Mouse (Mus musculus): Measurements from ENCODE around the gene Pde4b.

The Pde4b gene

GRCm38 (mm10) chr4:102574666-102575254 is 487.4 kb downstream of the Pde4b start:
- no peak for DNase-seq (ENCODE audit: low spot score)

GRCm38 (mm10) chr4:102576109-102576508 is 488.8 kb downstream of the Pde4b start:
- DNase-seq (ENCODE audit: low spot score): no peak

GRCm38 (mm10) chr4:102577636-102578035 is 490.3 kb downstream of the Pde4b start:
- DNase-seq (ENCODE audit: low spot score): no peak

DNA sequence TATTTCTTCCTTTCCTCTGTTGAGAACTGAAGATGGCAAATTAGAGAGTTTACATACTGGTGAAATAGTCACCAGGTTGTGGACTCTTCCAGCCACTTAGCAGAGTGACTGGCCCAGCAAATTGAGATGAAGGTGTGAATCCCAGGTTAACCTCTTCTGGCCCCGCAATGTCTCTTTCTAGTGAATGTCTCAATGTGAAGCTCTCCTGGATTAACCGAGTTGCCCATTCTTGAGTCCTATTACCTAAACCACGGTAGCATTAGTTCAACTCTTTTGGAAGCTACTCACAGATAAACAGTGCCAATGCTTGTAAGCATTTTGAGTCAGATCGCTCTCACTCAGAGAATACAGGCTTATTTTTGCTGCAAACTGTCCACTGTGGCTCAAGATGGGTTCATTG is 491.7 kb downstream of the Pde4b start:
- DNase-seq (ENCODE audit: low spot score): no peak

- DNase-seq (ENCODE audit: low spot score): no peak
Observed at GRCm38 (mm10) chr4:102579746-102580145, 492.4 kb downstream of the Pde4b start.

DNA sequence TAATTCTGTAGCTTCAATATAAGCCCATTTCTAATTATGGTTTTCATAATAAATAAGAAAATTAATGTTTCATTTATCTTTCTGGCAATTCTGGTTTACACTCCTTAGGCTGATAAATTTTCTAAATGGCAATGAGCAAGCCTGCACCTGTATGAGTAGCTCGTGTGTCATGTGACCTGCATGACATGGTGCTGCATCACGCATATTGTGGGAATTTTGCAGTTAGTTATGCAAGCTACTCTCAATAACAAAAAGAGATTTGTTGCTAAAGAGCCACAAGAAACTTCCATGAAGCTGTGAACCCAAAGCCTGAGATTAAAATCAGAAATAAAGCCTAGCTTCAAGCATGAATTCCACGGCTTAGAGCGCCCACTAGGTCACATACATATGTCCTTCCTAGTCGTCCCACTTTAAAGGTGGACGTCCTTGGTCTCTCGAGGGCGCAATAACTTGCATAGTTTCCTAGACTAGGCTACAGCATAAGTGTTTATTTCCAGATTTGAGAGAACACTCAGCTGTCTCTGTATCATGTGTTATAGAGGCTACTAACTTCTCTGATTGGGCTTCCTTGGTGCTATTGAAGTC is 494.9 kb downstream of the Pde4b start:
- DNase-seq (ENCODE audit: low spot score): no peak

GRCm38 (mm10) chr4:102582963-102583362 is 495.6 kb downstream of the Pde4b start:
- no peak for DNase-seq (ENCODE audit: low spot score)

DNA sequence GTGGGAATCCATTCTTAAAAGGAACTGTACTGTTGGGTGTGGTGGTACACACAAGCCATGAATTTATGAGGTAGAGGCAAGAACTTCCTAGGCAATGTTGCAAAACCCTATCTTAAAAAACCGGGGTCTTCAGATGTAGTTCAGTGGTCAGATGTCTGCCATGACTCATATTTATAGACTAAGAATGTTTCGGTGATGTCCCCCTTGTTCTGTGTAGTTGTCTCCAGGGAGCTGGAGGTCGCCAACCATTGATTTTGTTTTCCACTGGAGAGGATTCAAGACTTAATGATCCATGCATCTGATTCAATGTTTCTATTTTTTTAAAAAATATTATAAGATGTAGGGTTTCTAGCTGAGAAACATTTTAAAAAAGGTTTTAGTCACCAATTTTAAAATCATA is 496.1 kb downstream of the Pde4b start:
- DNase-seq (ENCODE audit: low spot score): no peak

DNA sequence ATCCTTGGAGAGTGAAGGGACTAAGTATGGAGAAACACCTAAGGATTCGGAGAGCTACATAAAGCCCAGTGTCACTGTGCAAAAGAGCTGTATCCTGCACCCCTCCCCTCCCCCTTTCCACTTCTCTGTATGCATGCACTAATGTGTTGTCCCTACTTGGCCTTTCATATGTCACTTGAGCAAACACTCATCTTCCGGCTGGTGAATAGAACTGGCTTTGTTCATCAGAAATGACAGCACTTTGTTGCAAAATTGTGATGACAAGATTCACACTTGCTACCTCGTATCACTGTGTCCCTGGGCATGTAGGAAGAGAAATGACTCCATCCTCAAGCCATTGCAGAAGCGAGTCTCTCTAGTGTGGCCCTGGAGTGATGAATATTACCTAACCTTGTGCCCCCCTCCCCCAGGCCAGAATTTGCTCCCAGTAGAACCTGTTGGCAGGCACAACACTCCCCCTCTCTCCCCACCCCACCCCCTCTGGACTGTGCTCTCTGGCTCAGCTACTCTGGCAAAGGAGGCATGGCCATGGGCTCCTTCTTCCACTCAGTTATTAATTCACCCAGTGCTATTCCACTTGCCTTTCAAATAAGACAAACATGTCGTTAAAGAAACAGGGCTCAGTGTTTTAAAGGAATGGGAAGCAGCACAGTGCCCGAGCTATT is 497.4 kb downstream of the Pde4b start:
- DNase-seq (ENCODE audit: low spot score): no peak

DNA sequence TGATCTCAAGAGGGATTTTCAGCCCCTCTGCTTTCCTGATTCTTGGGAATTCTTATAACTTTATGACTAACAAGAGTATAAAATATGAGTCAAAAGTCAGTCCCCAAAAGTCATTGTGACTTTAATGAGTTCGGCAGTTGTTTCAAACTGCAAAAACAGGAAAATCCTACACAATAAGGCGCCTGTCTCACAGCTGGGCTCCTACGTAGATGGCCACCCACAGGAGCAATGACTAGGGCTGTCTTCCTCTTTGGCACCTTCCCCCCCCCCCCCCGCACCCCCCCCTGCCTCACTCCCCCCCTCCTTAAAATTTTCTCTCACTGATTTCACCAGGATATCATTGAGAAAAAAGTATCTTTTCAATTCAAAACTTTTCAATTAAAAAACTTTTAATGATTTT is 498.2 kb downstream of the Pde4b start:
- no peak for DNase-seq (ENCODE audit: low spot score)

- DNase-seq (ENCODE audit: low spot score): no peak
Observed at GRCm38 (mm10) chr4:102586787-102587186, 499.4 kb downstream of the Pde4b start.

DNA sequence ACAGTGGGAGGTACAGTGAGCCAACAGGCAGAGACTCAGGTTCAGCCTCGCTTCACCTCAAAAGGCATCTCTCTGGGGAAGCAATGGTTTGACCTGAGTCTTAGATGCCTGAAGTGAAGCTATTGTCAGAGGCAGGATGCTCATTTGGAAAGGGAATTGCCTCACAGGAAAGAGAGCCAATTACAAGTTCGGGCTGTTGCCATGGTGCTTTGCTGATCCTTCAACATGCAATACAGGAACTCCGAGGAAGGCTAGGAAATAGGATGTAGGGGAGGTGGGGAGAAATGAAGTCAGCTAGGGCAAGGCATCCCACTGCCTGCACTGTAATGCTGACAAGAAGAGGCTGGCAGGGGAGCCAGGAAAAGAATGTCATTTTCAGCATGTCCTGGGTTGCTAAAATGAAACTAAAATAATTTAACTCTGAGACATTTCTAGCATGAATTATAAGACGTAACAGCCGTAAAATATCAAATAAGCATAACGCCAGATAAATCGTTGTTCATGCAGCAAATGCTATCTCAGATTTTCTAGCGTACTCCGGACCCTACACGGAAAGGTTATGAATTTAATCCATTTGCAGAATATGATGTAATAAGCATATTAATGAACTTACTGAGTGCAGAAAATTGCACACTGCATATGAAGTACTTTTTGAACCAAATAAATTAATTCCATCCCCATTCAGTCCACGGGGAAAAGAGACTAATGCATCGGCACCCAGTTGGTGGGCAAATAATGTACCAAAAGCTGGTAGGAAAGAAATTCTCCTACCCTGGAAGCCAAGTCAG is 501.5 kb downstream of the Pde4b start:
- peak; percentile 19 for DNase-seq (ENCODE audit: low spot score)

- peak; percentile 14 for DNase-seq (ENCODE audit: low spot score)
Observed at GRCm38 (mm10) chr4:102589537-102590031, 502.2 kb downstream of the Pde4b start.

DNA sequence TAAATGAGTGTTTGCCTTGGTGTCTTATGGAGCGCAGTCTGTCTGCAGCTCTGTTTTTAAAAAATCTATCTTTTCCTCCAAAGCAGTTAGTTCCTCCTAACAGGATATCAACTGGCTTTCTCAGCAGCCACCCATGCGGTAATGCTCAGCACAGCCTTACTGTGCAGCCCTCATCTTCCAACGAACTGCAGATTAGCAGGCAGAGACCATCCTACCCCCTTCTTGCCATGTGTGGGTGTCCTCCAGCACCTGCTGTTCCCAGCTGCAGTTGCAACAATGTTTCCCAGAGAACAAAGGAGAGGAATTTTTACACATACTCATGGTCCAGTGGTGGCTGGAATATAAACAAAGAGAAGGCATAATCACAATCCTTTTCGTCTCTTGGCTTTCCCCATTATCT is 504.5 kb downstream of the Pde4b start:
- no peak for DNase-seq (ENCODE audit: low spot score)

GRCm38 (mm10) chr4:102592541-102592940 is 505.2 kb downstream of the Pde4b start:
- DNase-seq (ENCODE audit: low spot score): no peak

DNA sequence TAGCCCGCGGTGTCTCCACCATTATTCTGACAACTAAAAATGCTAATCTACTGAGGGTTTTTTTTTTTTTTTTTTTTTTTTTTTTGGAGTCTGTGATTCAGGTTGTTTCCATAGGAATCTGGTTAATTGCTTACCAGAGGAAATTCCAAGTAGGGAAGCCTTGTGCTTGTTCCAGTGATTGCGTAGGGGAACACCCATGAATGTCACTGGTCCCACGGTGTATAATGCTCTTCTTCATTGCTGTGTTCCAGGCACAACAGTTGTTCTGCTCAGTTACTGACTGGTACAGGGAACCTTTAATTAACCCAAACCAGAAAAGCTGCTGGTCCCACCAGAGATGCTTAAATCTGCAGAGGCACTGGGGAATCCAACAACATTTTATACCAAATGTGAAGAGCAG is 506.3 kb downstream of the Pde4b start:
- no peak for DNase-seq (ENCODE audit: low spot score)

DNA sequence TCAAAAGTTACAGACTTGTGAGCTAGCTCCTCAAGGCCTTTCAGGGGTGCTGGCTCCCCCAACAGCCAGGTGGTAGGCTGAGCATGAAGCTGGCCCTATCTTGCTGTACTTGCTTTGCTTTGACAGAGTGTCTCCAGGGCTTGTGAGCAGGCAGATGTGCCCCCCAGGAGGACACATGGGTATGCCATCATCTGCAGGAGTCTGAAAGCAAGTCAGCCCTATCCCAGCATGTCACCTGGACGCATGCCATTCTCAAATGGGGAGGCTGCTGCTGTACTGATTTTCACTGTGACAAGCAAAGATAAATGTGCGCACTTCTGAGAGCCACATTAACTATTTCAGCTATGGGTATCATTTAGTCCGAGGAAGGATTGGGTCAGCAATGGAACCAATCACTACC is 507.2 kb downstream of the Pde4b start:
- no peak for DNase-seq (ENCODE audit: low spot score)

GRCm38 (mm10) chr4:102603968-102604367 is 516.6 kb downstream of the Pde4b start:
- DNase-seq (ENCODE audit: low spot score): peak; percentile 20

DNA sequence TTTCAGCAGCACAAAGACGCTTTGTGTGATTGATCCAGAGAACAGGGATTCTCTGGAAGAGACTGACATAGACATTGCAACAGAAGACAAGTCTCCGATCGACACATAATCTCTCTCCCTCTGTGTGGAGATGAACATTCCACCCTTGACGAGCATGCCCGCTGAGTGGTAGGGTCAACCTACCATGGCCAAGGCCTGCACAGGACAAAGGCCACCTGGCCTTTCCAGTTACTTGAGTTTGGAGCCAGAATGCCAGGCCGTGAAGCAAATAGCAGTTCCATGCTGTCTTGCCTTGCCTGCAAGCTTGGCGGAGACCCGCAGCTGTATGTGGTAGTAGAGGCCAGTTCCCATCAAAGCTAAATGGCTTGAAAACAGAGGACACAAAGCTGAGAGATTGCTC is 517.9 kb downstream of the Pde4b start:
- no peak for DNase-seq (ENCODE audit: low spot score)

DNA sequence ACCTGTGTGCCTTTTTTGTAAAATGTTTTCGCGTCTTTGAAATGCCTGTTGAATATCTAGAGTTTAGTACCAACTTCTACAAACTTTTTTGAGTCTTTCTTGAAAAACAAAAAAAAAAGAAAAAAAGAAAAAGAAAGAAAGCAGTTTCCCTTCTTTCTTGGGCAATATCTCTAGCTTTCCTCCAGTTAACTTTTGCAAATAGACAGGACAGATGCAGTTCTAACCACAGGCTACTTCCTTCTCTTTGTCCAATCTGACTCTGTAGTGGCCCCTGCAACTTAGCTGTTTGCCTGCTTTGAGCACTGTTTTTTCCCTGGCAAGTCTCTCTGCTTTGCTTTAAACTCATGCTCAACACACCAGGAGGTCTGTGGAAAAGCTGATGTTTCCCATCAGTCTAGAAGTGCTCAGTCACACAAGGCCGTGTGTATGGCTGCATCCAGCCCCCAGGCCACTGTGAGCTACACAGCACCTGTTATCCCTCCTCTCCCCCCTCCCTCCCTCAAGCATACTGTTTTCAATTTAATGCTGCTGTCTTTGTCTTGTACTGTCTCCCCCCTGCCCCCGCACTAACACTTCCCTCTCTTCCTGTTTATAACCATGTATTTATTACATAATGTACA is 518.5 kb downstream of the Pde4b start:
- DNase-seq (ENCODE audit: low spot score): no peak

DNA sequence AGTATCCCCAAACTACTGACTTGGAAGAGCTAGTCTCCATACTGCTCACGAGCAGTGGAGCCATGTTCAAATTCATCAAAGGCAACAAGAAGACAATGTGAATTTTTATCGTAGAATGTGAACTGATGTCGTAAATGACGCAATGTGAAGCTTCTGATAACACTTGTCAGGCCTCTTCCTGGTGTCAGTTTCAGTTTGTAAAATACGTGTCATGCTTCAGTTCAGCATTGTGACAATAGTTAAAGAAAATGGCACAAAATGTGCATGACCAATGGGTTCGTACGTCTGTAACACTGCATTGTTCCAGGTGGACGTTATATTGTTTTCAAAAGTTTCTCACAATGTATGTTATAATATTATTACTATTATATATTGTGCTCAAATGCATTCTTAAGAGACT is 519.5 kb downstream of the Pde4b start:
- DNase-seq (ENCODE audit: low spot score): no peak

DNA sequence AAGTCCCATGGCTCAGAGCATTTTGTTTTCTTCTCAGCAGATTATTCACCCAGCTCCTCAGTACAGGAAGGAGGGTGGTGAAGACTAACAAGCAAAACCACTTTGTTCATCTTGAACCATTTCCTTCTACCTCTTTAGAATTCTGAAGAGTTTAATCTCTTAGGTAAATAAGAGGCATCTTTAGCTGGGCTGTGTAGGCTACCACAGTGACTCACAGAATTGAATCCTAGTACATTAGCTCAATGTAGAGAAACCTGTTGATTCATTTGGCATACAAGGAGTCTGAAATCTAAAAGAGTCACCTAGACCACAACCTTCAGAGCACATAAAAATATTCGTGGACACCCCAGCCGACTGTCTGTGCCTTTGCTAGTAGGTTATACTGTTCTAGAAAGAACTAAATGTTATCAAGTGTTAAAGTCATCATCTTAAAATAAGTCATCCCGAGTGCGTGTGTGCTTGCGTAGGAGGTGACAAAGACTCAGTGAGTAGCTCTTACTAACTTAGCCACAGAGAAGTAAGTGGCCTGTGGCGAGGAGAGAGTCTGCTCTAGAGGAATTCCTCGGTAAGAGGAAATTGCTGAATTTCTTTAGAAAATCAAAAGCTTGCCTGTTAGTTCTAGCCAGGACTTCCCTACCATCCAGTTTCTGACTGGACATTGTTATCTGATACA is 520.5 kb downstream of the Pde4b start:
- DNase-seq (ENCODE audit: low spot score): no peak
